Mouse (Mus musculus) forebrain, embryonic 11.5 days (tissue): Measurements from ENCODE around the gene Slc38a3. TPM values are rescaled to one million over a fixed set of nuclear protein-coding genes. Genes with fewer than 3 reads are reported as not detected.

Source experiments
- ATAC-seq: fragments of 200-750 bp; cut with Nextera tagmentation; replicated peaks from 2 replicates; pipeline ENCODE4 v1.8.0; 2017; ENCODE audit warnings: moderate TSS enrichment; ENCODE audit not compliant: low FRiP score
- DNase-seq: peaks from one replicate; pipeline ENCODE4 v3.0.0-alpha.2; 2017; ENCODE audit warnings: low spot score
- H3K27ac ChIP-seq: fragments of 300-500 bp; sonication (generic); 2 replicates; pipeline ENCODE4 v1.5.1; 2014; ENCODE audit warnings: low read depth, low read length
- H3K27me3 ChIP-seq: fragments of 300-500 bp; sonication (generic); 2 replicates; pipeline ENCODE4 v1.6.1; 2014; ENCODE audit warnings: mild to moderate bottlenecking, low read length, mixed read lengths; ENCODE audit not compliant: control insufficient read depth, insufficient read depth
- H3K36me3 ChIP-seq: fragments of 300-500 bp; sonication (generic); 2 replicates; pipeline ENCODE4 v1.6.1; 2014; ENCODE audit warnings: mild to moderate bottlenecking, low read length, moderate library complexity, mixed read lengths; ENCODE audit not compliant: control insufficient read depth, insufficient read depth
- H3K4me1 ChIP-seq: fragments of 300-500 bp; sonication (generic); replicated peaks from 2 replicates; pipeline ENCODE4 v1.6.1; 2014; ENCODE audit warnings: low read length, mixed read lengths; ENCODE audit not compliant: control insufficient read depth, insufficient read depth
- H3K4me2 ChIP-seq: fragments of 300-500 bp; sonication (generic); 2 replicates; pipeline ENCODE4 v1.6.1; 2014; ENCODE audit warnings: low read depth, mild to moderate bottlenecking, low read length, moderate library complexity, mixed read lengths; ENCODE audit not compliant: severe bottlenecking
- H3K4me3 ChIP-seq: fragments of 300-500 bp; sonication (generic); 2 replicates; pipeline ENCODE4 v1.5.1; 2014; ENCODE audit warnings: low read depth, low read length
- H3K9ac ChIP-seq: fragments of 300-500 bp; sonication (generic); 2 replicates; pipeline ENCODE4 v1.6.1; 2014; ENCODE audit warnings: low read length
- H3K9me3 ChIP-seq: fragments of 300-500 bp; sonication (generic); 2 replicates; pipeline ENCODE4 v1.6.1; 2016; ENCODE audit warnings: low read length, mixed read lengths; ENCODE audit not compliant: control insufficient read depth
- WGBS: fragments of 180-500 bp; shearing (Covaris S2); extraction: QIAGEN DNeasy Blood & Tissue Kit; methylation state at CpG from one replicate; pipeline ENCODE4 v1.1.7; 2014; 5-methylcytosine and 5-hydroxymethylcytosine counted together
- polyA plus RNA-seq: library from polyadenylated mRNA; unstranded; fragments of >200 nt; fragmentation: Nextera tagmentation; extraction: Ambion mirVana; gene quantifications from 2 replicates; pipeline ENCODE4 v1.2.1, GENCODE M21; 2014

The Slc38a3 gene
- polyA plus RNA-seq, 1 experiment from 2014 or later: 6.7 TPM

GRCm38 (mm10) chr9:107654585-107654984 is 14.7 kb downstream of the Slc38a3 start:
- Histone ChIP-seq H3K9ac (no peak overlapping the region), H3K27ac (no peak overlapping the region), H3K4me3 (no peak overlapping the region), H3K9me3 (no peaks in the 10 kb centered on the region), H3K4me2 (no peak overlapping the region), H3K36me3 (no peaks in the 10 kb centered on the region), H3K27me3 (no peaks in the 10 kb centered on the region), H3K4me1 (peaks cover 3% of the 10 kb centered on the region; the same call in 1 of the 2 replicates)
- WGBS: 87% methylated on average over 4 of the region's 4 CpGs
- ATAC-seq: no peak
- DNase-seq: no peak

GRCm38 (mm10) chr9:107653474-107653873 is 15.9 kb downstream of the Slc38a3 start:
- Histone ChIP-seq H3K4me3 (no peak overlapping the region), H3K9me3 (no peaks in the 10 kb centered on the region), H3K4me1 (peaks cover 2% of the 10 kb centered on the region; the same call in 1 of the 2 replicates), H3K9ac (no peak overlapping the region), H3K27ac (no peak overlapping the region), H3K27me3 (no peaks in the 10 kb centered on the region), H3K4me2 (no peak overlapping the region), H3K36me3 (no peaks in the 10 kb centered on the region)
- DNase-seq (no peak), ATAC-seq (no peak)
- WGBS: 88% methylated on average over 2 of the region's 2 CpGs

GRCm38 (mm10) chr9:107650708-107651481 is 18.4 kb downstream of the Slc38a3 start:
- no peak overlapping the region for H3K4me3 ChIP-seq
- peak; percentile 63; the same call in 1 of the 2 replicates for ATAC-seq
- 43% methylated on average over 12 of the region's 12 CpGs for WGBS
- no peak overlapping the region for H3K27ac ChIP-seq
- peaks cover 2% of the 10 kb centered on the region; the same call in 1 of the 2 replicates for H3K4me1 ChIP-seq
- H3K36me3 ChIP-seq: no peaks in the 10 kb centered on the region
- H3K27me3 ChIP-seq: no peaks in the 10 kb centered on the region
- no peak overlapping the region for H3K4me2 ChIP-seq
- no peaks in the 10 kb centered on the region for H3K9me3 ChIP-seq
- no peak for DNase-seq
- no peak overlapping the region for H3K9ac ChIP-seq

- DNase-seq (no peak), ATAC-seq (no peak)
- Histone ChIP-seq H3K27me3 (no peaks in the 10 kb centered on the region), H3K4me1 (peaks cover 2% of the 10 kb centered on the region; the same call in 1 of the 2 replicates), H3K27ac (no peak overlapping the region), H3K4me2 (no peak overlapping the region), H3K9me3 (no peaks in the 10 kb centered on the region), H3K36me3 (no peaks in the 10 kb centered on the region), H3K4me3 (no peak overlapping the region), H3K9ac (no peak overlapping the region)
- WGBS: 80% methylated on average over 7 of the region's 7 CpGs
Measured at GRCm38 (mm10) chr9:107650225-107650624, 19.1 kb downstream of the Slc38a3 start.

- WGBS: 65% methylated on average over 3 of the region's 3 CpGs
- Histone ChIP-seq H3K9me3 (no peaks in the 10 kb centered on the region), H3K4me2 (no peak overlapping the region), H3K27me3 (no peaks in the 10 kb centered on the region), H3K36me3 (no peaks in the 10 kb centered on the region), H3K4me3 (no peak overlapping the region), H3K4me1 (peaks cover 5% of the 10 kb centered on the region; the same call in 1 of the 2 replicates), H3K27ac (no peak overlapping the region), H3K9ac (no peak overlapping the region)
- no peak for DNase-seq
- ATAC-seq: no peak
Measured at GRCm38 (mm10) chr9:107648767-107649166, 20.6 kb downstream of the Slc38a3 start.

GRCm38 (mm10) chr9:107646975-107647374 is 22.4 kb downstream of the Slc38a3 start:
- Histone ChIP-seq H3K9me3 (no peaks in the 10 kb centered on the region), H3K4me3 (no peak overlapping the region), H3K27ac (no peak overlapping the region), H3K4me1 (peaks cover 6% of the 10 kb centered on the region; the same call in 1 of the 2 replicates), H3K36me3 (no peaks in the 10 kb centered on the region), H3K9ac (no peak overlapping the region), H3K4me2 (no peak overlapping the region), H3K27me3 (no peaks in the 10 kb centered on the region)
- no peak for ATAC-seq
- no peak for DNase-seq
- 85% methylated on average over 6 of the region's 6 CpGs for WGBS

- Histone ChIP-seq H3K36me3 (no peaks in the 10 kb centered on the region), H3K9me3 (no peaks in the 10 kb centered on the region), H3K4me1 (peaks cover 16% of the 10 kb centered on the region), H3K4me2 (no peak overlapping the region), H3K4me3 (no peak overlapping the region), H3K27me3 (no peaks in the 10 kb centered on the region), H3K9ac (no peak overlapping the region; the same call in 1 of the 2 replicates), H3K27ac (no peak overlapping the region)
- ATAC-seq: peak; percentile 42
- peak; percentile 93 for DNase-seq
- WGBS: 10% methylated on average over 5 of the region's 5 CpGs
Measured at GRCm38 (mm10) chr9:107645577-107645976, 23.8 kb downstream of the Slc38a3 start.

GRCm38 (mm10) chr9:107645153-107645510 is 24.2 kb downstream of the Slc38a3 start:
- no peaks in the 10 kb centered on the region for H3K36me3 ChIP-seq
- H3K9ac ChIP-seq: peak overlapping the region; percentile 9
- ATAC-seq (peak; percentile 13), DNase-seq (no peak)
- peaks cover 17% of the 10 kb centered on the region for H3K4me1 ChIP-seq
- H3K4me3 ChIP-seq: no peak overlapping the region
- H3K27ac ChIP-seq: no peak overlapping the region
- H3K27me3 ChIP-seq: no peaks in the 10 kb centered on the region
- 58% methylated on average over 7 of the region's 7 CpGs for WGBS
- H3K9me3 ChIP-seq: no peaks in the 10 kb centered on the region
- no peak overlapping the region for H3K4me2 ChIP-seq
